Mouse (Mus musculus) midbrain, embryonic 12.5 days (tissue): Measurements from ENCODE around the gene Ltbp3. TPM values are rescaled to one million over a fixed set of nuclear protein-coding genes. Genes with fewer than 3 reads are reported as not detected.

Experiments
- ATAC-seq: fragments of 200-750 bp; cut with Nextera tagmentation; 2 replicates; pipeline ENCODE4 v1.8.0; 2017; ENCODE audit warnings: low read depth, moderate TSS enrichment, moderate library complexity; ENCODE audit not compliant: low FRiP score
- H3K27ac ChIP-seq: fragments of 300-500 bp; sonication (generic); replicated peaks from 2 replicates; pipeline ENCODE4 v1.5.1; 2016; ENCODE audit warnings: mild to moderate bottlenecking
- H3K27me3 ChIP-seq: fragments of 300-500 bp; sonication (generic); 2 replicates; pipeline ENCODE4 v1.6.1; 2016; ENCODE audit warnings: mild to moderate bottlenecking
- H3K36me3 ChIP-seq: fragments of 300-500 bp; sonication (generic); 2 replicates; pipeline ENCODE4 v1.6.1; 2016
- H3K4me1 ChIP-seq: fragments of 300-500 bp; sonication (generic); 2 replicates; pipeline ENCODE4 v1.6.1; 2016
- H3K4me2 ChIP-seq: fragments of 300-500 bp; sonication (generic); replicated peaks from 2 replicates; pipeline ENCODE4 v1.6.1; 2016; ENCODE audit warnings: mild to moderate bottlenecking, moderate library complexity
- H3K4me3 ChIP-seq: fragments of 300-500 bp; sonication (generic); 2 replicates; pipeline ENCODE4 v1.5.1; 2016; ENCODE audit warnings: mild to moderate bottlenecking
- H3K9ac ChIP-seq: fragments of 300-500 bp; sonication (generic); replicated peaks from 2 replicates; pipeline ENCODE4 v1.6.1; 2016; ENCODE audit warnings: mild to moderate bottlenecking, moderate library complexity
- H3K9me3 ChIP-seq: fragments of 300-500 bp; sonication (generic); 2 replicates; pipeline ENCODE4 v1.6.1; 2016; ENCODE audit warnings: mild to moderate bottlenecking
- WGBS: fragments of 180-500 bp; shearing (Covaris S2); methylation state at CpG from one replicate; pipeline ENCODE4 v1.1.7; 2016; 5-methylcytosine and 5-hydroxymethylcytosine counted together
- polyA plus RNA-seq: library from polyadenylated mRNA; unstranded; fragments of >200 nt; fragmentation: Nextera tagmentation; extraction: Ambion mirVana; gene quantifications from 2 replicates; pipeline ENCODE4 v1.2.1, GENCODE M21; 2016

Gene Ltbp3
- polyA plus RNA-seq, 1 experiment from 2014 or later = 7.9 TPM

DNA sequence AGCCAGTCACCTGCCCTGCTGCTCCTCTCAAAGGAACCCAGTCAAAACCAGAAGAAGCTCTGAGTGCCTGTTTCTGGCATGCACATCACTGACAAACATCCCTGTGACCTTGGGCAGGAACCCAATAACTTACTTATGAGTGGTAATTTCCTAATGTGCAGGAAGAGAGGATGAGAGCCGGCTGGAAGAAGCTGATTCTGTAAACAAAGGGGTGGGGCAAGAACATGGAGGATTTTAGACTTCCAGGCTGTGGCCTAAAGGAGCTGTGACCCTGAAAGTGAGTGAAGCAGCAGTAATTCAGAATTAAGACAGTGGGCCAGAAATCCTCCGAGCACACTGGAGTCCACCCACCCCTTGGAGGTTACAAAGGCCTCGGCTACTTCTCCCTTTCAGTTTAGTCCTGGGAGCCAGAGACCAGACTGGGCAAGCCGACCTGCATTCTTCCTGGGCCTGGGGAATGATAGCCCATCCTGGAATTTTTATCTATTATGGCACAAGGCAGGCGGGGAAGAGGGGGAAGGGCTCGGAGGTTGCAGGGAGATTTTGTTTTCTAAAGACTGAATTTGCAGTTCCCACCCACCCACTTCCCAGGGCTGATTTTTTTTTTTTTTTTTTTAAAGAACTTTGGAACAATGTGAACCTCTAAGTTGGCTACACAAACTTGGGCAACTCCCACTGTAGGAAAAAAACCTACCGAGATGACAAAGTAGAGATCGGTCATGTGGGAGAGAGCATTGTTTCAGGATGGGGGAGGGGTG is 65.5 kb downstream of the Ltbp3 start:
- Histone ChIP-seq H3K36me3 (no peaks in the 10 kb centered on the region), H3K27ac (peak overlapping the region; percentile 74), H3K4me2 (peak overlapping the region; percentile 13; the same call in 1 of the 2 replicates), H3K4me1 (peaks cover 63% of the 10 kb centered on the region), H3K9ac (peak overlapping the region; percentile 52), H3K9me3 (no peaks in the 10 kb centered on the region), H3K27me3 (no peaks in the 10 kb centered on the region), H3K4me3 (no peak overlapping the region)
- 3% methylated on average over 8 of the region's 8 CpGs for WGBS
- no peak for ATAC-seq

DNA sequence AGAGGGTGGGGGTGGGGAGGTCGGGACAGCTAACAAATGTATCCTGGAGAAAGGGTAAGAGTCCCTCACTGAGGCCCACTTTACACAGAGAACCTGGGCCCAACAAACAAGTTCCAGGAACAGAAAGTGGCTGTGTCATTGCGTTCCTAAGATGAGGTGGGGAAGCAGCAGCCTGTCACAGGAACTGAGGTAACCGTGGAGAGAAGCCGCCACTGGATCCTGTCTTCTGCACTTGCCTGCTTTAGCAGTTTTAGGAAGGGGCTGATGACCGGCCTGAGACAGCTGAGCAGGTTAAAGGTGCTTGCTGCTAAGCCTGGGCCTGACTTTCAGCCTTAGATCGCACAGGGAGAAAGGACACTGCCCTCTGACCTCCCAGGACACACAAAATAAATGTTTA is 66.1 kb downstream of the Ltbp3 start:
- Histone ChIP-seq H3K4me3 (no peak overlapping the region), H3K27ac (peak overlapping the region; percentile 74), H3K4me2 (0 out of 2 replicates have a peak overlapping the region, but pooled peaks have one; percentile 13), H3K4me1 (peaks cover 69% of the 10 kb centered on the region), H3K27me3 (no peaks in the 10 kb centered on the region), H3K9me3 (no peaks in the 10 kb centered on the region), H3K9ac (peak overlapping the region; percentile 31), H3K36me3 (no peaks in the 10 kb centered on the region)
- ATAC-seq = no peak
- WGBS = 21% methylated on average over 6 of the region's 6 CpGs

DNA sequence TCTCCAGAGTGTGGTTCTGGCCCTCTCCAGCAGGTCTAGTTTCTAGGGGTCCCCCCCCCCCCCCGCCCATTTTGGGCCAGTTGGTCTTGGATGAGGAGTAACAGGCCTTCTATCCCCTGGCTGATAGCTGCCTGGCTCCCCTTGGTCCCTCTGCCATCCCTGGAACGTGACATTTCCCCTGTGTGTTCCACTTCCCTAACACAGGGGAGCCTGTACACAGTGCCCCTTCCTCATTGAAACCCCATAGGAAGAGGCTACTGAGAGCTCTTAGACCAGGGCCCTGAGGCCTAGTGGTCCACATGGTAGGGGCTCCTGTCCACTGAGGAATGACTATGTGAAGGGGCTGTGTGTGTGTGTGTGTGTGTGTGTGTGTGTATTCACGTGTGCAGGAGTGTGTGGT is 67.0 kb downstream of the Ltbp3 start:
- Histone ChIP-seq H3K4me1 (peaks cover 78% of the 10 kb centered on the region), H3K9me3 (no peaks in the 10 kb centered on the region), H3K4me3 (no peak overlapping the region), H3K36me3 (no peaks in the 10 kb centered on the region), H3K4me2 (no peak overlapping the region), H3K27ac (no peak overlapping the region; the same call in 1 of the 2 replicates), H3K9ac (no peak overlapping the region), H3K27me3 (no peaks in the 10 kb centered on the region)
- WGBS = 77% methylated on average over 3 of the region's 3 CpGs
- ATAC-seq = no peak

Other genes starting within 250 kb of the Ltbp3 start
- 0.22 TPM in 1 of 2 replicates, not detected in the other for gene 1700020D05Rik, start 237.1 kb upstream of the Ltbp3 start, polyA plus RNA-seq
- gene Snx32, start 230.4 kb upstream of the Ltbp3 start, polyA plus RNA-seq = 35.9 and 36.0 TPM in 2 replicates
- 0.08 and 0.14 TPM in 2 replicates for gene Ovol1, start 180.3 kb upstream of the Ltbp3 start, polyA plus RNA-seq
- 2.2 and 2.6 TPM in 2 replicates for gene Ap5b1, start 172.9 kb upstream of the Ltbp3 start, polyA plus RNA-seq
- 137 and 165 TPM in 2 replicates for gene Rnaseh2c, start 139.0 kb upstream of the Ltbp3 start, polyA plus RNA-seq
- gene Kat5, start 130.7 kb upstream of the Ltbp3 start, polyA plus RNA-seq = 80.4 and 81.6 TPM in 2 replicates
- gene Rela, start 103.4 kb upstream of the Ltbp3 start, polyA plus RNA-seq = 34.2 and 37.6 TPM in 2 replicates
- gene Sipa1, start 77.2 kb upstream of the Ltbp3 start, polyA plus RNA-seq = 18.8 and 20.6 TPM in 2 replicates
- 25.4 and 26.2 TPM in 2 replicates for gene Map3k11, start 52.2 kb upstream of the Ltbp3 start, polyA plus RNA-seq
- gene Pcnx3, start 52.0 kb upstream of the Ltbp3 start, polyA plus RNA-seq = 34.1 and 37.4 TPM in 2 replicates
- 0.36 TPM in 1 of 2 replicates, not detected in the other for gene Kcnk7, start 36.5 kb upstream of the Ltbp3 start, polyA plus RNA-seq
- gene Ehbp1l1, start 14.6 kb upstream of the Ltbp3 start, polyA plus RNA-seq = 8.2 and 9.1 TPM in 2 replicates
- 175 and 186 TPM in 2 replicates for gene Fam89b, start 11.3 kb upstream of the Ltbp3 start, polyA plus RNA-seq
- 63.6 and 68.4 TPM in 2 replicates for gene Scyl1, start 30.5 kb downstream of the Ltbp3 start, polyA plus RNA-seq
- gene Frmd8, start 134.4 kb downstream of the Ltbp3 start, polyA plus RNA-seq = 22.3 and 24.8 TPM in 2 replicates
- 1.9 and 3.4 TPM in 2 replicates for gene Slc25a45, start 136.9 kb downstream of the Ltbp3 start, polyA plus RNA-seq
- gene Tigd3, start 153.2 kb downstream of the Ltbp3 start, polyA plus RNA-seq = 11.1 and 11.4 TPM in 2 replicates
- 171 and 185 TPM in 2 replicates for gene Dpf2, start 172.1 kb downstream of the Ltbp3 start, polyA plus RNA-seq
- gene Cdc42ep2, start 183.9 kb downstream of the Ltbp3 start, polyA plus RNA-seq = 3.6 and 3.8 TPM in 2 replicates
- 57.4 and 59.6 TPM in 2 replicates for gene Pola2, start 223.3 kb downstream of the Ltbp3 start, polyA plus RNA-seq
- not detected in 2 replicates for gene Slc22a20, start 245.2 kb downstream of the Ltbp3 start, polyA plus RNA-seq